Mouse (Mus musculus) heart, embryonic 14.5 days (tissue): ENCODE results near the gene Aqp11. TPM values are rescaled to one million over a fixed set of nuclear protein-coding genes. Genes with fewer than 3 reads are reported as not detected.

ENCODE experiments used
- ATAC-seq: fragments of 200-750 bp; cut with Nextera tagmentation; 2 replicates; pipeline ENCODE4 v1.8.0; 2017; ENCODE audit warnings: low read depth, moderate TSS enrichment; ENCODE audit not compliant: insufficient number of reproducible peaks, insufficient read depth, low FRiP score
- H3K27ac ChIP-seq, 2 experiments: fragments of 200-500 bp in 1 of 2; fragments of 300-500 bp in 1 of 2; sonication (generic) in 1 of 2; replicated peaks in 1 of 2; 2 replicates each; pipeline ENCODE4 v1.5.1; 2012 to 2014; ENCODE audit warnings: low read depth in 2 of 2, low read length in 2 of 2, control low read depth in 1 of 2, mild to moderate bottlenecking in 1 of 2, mixed read lengths in 1 of 2; ENCODE audit not compliant: control insufficient read depth in 1 of 2, insufficient read depth in 1 of 2
- H3K27me3 ChIP-seq: fragments of 300-500 bp; sonication (generic); 2 replicates; pipeline ENCODE4 v1.6.1; 2014; ENCODE audit warnings: mild to moderate bottlenecking, low read length, control low read depth; ENCODE audit not compliant: control insufficient read depth, insufficient read depth
- H3K36me3 ChIP-seq: fragments of 300-500 bp; sonication (generic); 2 replicates; pipeline ENCODE4 v1.6.1; 2014; ENCODE audit warnings: mild to moderate bottlenecking, control low read depth, low read length, mixed read lengths; ENCODE audit not compliant: control insufficient read depth, insufficient read depth
- H3K4me1 ChIP-seq, 2 experiments: fragments of 200-500 bp in 1 of 2; fragments of 300-500 bp in 1 of 2; sonication (generic) in 1 of 2; 2 replicates each; pipeline ENCODE4 v1.6.1; 2012 to 2014; ENCODE audit warnings: low read length in 2 of 2, control low read depth in 1 of 2, mixed read lengths in 1 of 2; ENCODE audit not compliant: control insufficient read depth in 2 of 2, insufficient read depth in 2 of 2
- H3K4me2 ChIP-seq: fragments of 300-500 bp; sonication (generic); 2 replicates; pipeline ENCODE4 v1.6.1; 2014; ENCODE audit warnings: mild to moderate bottlenecking, low read length
- H3K4me3 ChIP-seq, 2 experiments: fragments of 200-500 bp in 1 of 2; fragments of 300-500 bp in 1 of 2; sonication (generic) in 1 of 2; 2 replicates each; pipeline ENCODE4 v1.5.1; 2012 to 2014; ENCODE audit warnings: low read length in 2 of 2, mild to moderate bottlenecking in 2 of 2, control low read depth in 1 of 2, low read depth in 1 of 2, moderate library complexity in 1 of 2; ENCODE audit not compliant: control insufficient read depth in 1 of 2, insufficient read depth in 1 of 2
- H3K9ac ChIP-seq: fragments of 300-500 bp; sonication (generic); 2 replicates; pipeline ENCODE4 v1.6.1; 2014; ENCODE audit warnings: mild to moderate bottlenecking, low read length
- H3K9me3 ChIP-seq: fragments of 300-500 bp; sonication (generic); 2 replicates; pipeline ENCODE4 v1.6.1; 2016; ENCODE audit warnings: low read length, control low read depth; ENCODE audit not compliant: control insufficient read depth
- WGBS: fragments of 180-500 bp; shearing (Covaris S2); extraction: QIAGEN DNeasy Blood & Tissue Kit; methylation state at CpG from one replicate; pipeline ENCODE4 v1.1.7; 2014; 5-methylcytosine and 5-hydroxymethylcytosine counted together
- polyA plus RNA-seq: library from polyadenylated mRNA; unstranded; fragments of >200 nt; fragmentation: Nextera tagmentation; extraction: Ambion mirVana; gene quantifications from 2 replicates; pipeline ENCODE4 v1.2.1, GENCODE M21; 2014

The Aqp11 gene
- polyA plus RNA-seq, 1 experiment from 2014 or later = 2.1 TPM

DNA sequence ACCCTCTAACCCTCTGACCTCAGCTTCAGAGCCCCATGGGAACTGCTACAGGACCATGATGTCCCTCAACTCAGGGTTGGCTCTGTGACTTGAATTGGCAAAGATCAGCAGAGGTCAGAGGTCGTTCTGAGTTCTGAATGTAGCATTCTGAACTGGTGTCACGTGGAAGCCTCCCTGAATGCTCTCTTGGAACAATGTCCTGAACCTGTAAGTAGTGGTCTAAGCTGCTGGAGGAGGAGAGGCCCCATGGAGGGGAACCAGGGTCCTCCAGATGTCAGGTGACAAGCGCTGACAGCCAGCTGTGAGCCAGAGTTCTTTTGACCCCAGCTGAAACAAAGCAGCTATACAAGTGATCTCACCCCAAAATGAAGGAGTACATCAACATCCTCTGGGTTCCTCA, 7.7 kb downstream of the Aqp11 start:
- Histone ChIP-seq H3K4me2 (no peak overlapping the region), H3K4me1 (peaks cover 3 to 4% of the 10 kb centered on the region in 2 experiments; a peak in 1 of 4 replicates), H3K27ac (no peak overlapping the region), H3K27me3 (no peaks in the 10 kb centered on the region), H3K36me3 (peaks cover 6% of the 10 kb centered on the region), H3K4me3 (no peak overlapping the region), H3K9me3 (no peaks in the 10 kb centered on the region), H3K9ac (no peak overlapping the region)
- 63% methylated on average over 3 of the region's 3 CpGs for WGBS
- ATAC-seq = no peak

DNA sequence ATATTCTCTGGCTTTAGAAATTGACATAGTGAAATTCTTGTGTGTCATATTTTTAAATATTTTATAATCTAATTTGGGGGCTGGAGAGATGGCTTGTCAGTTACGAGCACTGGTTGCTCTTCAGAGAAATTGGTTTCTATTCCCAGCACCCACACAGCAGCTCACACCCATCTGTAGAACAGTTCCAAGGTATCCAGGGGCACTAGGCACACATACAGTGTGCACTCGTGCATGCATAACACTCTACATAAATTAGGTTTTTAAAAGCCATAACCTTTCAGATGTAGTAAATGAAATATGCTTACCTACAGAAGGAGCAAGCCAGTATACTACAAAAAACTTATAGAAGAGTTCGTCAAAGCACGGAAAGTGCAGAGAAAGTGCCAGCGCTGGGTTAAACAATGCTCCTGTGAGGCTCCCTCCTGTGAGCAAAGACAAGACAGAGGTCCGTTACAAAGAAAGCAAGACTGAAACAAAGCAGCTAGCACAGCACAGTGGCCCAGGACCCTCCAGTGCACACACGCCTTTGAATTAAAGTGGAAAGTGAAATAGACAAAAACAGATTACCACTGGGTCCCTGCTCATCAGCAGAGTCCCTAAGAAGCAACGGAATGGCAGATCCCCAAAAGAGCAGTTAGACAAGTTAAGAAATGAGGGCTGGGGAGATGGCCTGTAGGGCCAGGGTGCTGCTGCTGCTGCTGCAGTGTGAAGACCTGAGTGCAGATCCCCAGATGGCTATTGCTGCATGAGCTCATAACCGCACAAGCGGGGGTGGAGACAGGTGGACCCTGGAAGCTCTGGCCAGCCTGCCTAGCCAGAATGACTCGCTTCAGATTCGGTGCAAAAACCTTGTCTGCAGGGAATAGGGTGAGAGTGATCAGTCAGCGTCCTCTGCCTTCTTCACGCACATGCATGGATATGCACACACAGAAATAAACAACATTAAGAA, 9.1 kb downstream of the Aqp11 start:
- Histone ChIP-seq H3K27me3 (no peaks in the 10 kb centered on the region), H3K4me3 (no peak overlapping the region), H3K9me3 (no peaks in the 10 kb centered on the region), H3K36me3 (peaks cover 6% of the 10 kb centered on the region), H3K27ac (no peak overlapping the region), H3K4me2 (no peak overlapping the region), H3K9ac (no peak overlapping the region), H3K4me1 (peaks cover 3 to 4% of the 10 kb centered on the region in 2 experiments; a peak in 1 of 4 replicates)
- no peak for ATAC-seq
- WGBS = 77% methylated on average over 14 of the region's 14 CpGs

DNA sequence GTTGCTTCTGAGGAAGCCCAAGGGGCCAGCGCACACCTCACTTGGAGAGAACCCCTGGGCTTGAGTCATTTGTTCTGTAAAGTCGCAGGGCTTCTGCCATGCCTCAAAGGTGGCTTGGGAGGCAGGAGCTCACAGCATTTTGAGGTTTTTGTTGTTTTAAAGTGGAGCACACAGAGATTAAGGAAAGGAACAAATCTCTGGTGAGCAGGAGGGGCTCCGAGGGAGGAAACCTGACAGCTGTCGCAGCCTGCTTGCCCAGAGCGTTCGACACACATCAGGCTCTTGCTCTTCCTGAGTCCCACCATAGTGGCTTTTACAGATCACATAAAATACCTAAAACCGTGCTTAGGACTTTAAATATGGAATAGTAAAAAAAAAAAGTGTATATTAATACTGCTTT, 11.3 kb downstream of the Aqp11 start:
- no peak overlapping the region for H3K9ac ChIP-seq
- peaks cover 3 to 4% of the 10 kb centered on the region in 2 experiments; a peak in 1 of 4 replicates for H3K4me1 ChIP-seq
- H3K27ac ChIP-seq = no peak overlapping the region
- H3K4me2 ChIP-seq = no peak overlapping the region
- H3K4me3 ChIP-seq = no peak overlapping the region
- H3K27me3 ChIP-seq = no peaks in the 10 kb centered on the region
- no peak for ATAC-seq
- 70% methylated on average over 7 of the region's 7 CpGs for WGBS
- H3K9me3 ChIP-seq = no peaks in the 10 kb centered on the region
- peaks cover 18% of the 10 kb centered on the region for H3K36me3 ChIP-seq

DNA sequence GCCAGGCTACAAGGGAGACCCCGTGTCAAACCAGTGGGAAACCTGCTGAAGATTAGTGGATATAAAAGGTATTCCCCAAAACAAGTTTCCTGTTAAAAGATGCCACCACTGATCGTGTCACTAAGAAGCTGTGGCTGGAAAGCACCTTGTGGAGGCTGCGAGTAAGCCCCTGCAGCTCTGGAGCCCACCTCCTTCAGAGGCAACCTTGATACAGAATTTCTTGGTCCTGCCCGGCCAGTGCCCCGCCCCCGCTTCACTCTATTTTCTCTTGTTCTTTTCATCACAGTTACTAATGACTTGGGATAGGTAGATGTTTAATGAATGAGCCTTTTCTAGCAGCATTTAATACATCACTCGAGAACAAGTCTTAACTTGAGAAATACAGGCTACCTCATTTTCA, 12.0 kb downstream of the Aqp11 start:
- Histone ChIP-seq H3K4me3 (no peak overlapping the region), H3K27ac (no peak overlapping the region), H3K9me3 (no peaks in the 10 kb centered on the region), H3K4me1 (peaks cover 3 to 4% of the 10 kb centered on the region in 2 experiments; a peak in 1 of 4 replicates), H3K9ac (no peak overlapping the region), H3K27me3 (no peaks in the 10 kb centered on the region), H3K4me2 (no peak overlapping the region), H3K36me3 (peaks cover 21% of the 10 kb centered on the region)
- ATAC-seq = no peak
- 82% methylated on average over 7 of the region's 7 CpGs for WGBS

DNA sequence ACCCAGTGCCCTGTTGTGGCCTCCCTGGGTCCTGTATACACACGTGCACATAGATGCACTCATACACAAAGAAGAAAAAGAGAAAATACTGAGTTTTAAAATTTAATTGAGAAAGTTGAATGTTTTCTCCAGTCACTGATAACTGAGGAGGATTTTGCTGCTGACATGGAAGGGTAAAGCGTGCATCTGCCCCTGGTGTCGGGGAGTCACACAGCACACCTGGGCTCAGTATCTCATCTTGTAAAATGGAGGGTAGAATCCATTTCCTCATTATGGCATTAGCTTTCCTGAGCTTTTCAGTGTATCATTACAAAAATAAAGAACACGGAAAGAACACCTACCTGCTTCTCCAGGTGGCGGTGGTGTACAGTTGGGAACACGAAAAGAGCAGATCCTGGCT, 12.7 kb downstream of the Aqp11 start:
- Histone ChIP-seq H3K9ac (no peak overlapping the region), H3K36me3 (peaks cover 28% of the 10 kb centered on the region), H3K4me3 (no peak overlapping the region), H3K27ac (no peak overlapping the region), H3K4me1 (peaks cover 2% of the 10 kb centered on the region in 2 experiments; a peak in 1 of 4 replicates), H3K4me2 (no peak overlapping the region), H3K27me3 (no peaks in the 10 kb centered on the region), H3K9me3 (no peaks in the 10 kb centered on the region)
- WGBS = 91% methylated on average over 6 of the region's 6 CpGs
- no peak for ATAC-seq

DNA sequence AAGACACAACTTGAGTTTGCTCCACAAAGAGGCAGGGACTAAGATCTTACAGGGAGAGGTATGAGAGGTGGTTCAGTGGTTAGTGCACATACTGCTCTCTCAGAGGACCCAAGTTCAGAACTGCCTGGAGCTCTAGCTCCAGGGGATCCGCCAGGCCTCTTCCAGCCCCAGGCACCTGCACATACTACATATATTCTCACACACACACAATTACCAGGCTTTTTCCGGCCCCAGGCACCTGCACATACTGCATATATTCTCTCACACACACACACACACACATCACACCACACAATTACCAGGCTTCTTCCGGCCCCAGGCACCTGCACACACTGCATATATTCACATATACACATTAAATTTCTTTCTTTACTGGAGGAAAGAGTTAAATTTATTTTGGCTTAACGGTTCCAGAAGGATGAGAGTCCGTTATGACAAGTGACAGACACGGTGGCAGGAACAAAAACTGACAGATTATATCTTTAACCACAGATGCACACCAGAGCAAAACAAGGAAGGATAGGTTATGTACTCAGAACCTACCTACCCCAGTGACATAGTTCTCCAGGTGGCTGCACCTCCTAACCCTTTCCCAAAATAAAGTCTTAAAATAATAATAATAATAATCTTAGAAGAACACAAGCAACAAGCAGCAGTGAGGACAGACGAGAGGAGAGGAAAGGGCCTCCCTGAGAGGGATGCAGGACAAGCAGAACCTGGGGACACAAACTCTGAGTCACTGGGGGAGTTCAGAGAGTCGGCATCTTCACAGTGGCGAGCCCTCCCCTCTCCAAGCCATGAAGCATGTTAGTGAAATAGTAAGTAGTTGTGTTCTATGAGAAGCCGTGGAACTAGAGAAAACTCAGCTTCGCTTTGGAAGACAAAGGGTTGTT, 14.2 kb downstream of the Aqp11 start:
- H3K27me3 ChIP-seq = no peaks in the 10 kb centered on the region
- 83% methylated on average over 11 of the region's 11 CpGs for WGBS
- H3K9ac ChIP-seq = no peak overlapping the region
- no peaks in the 10 kb centered on the region for H3K4me1 ChIP-seq
- ATAC-seq = no peak
- no peak overlapping the region for H3K27ac ChIP-seq
- peaks cover 43% of the 10 kb centered on the region for H3K36me3 ChIP-seq
- H3K9me3 ChIP-seq = no peaks in the 10 kb centered on the region
- no peak overlapping the region for H3K4me3 ChIP-seq
- no peak overlapping the region for H3K4me2 ChIP-seq

DNA sequence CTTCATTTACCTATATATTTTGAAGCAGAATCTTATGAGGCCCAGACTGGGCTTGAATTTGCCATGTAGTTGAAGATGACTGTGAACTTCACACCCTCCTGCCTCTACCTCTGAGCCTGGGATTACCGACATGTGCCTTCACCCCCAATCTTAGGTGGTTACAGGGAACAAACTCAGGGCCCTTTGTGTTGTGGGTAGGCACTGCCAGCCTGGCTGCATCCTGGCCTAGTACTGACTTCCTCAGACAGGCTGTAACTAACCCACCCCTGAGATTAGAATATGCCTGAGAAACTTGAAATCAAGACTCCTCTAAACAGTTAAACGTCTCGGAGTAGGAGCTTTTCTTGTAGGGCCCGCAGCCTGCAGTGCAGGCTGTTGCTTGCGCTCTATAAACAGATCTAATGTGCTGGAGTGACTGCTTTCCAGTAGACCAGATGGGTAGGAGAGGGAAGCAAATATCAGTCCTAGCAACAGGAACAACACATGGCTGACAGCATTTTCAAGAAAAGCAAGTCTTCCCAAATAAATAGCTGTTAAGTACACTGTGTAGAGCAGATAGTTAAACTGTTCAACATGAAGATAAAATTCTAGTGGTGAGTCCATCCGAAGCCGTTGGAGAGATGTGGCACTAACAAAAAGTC, 15.7 kb downstream of the Aqp11 start:
- Histone ChIP-seq H3K4me2 (no peak overlapping the region), H3K27ac (no peak overlapping the region), H3K27me3 (no peaks in the 10 kb centered on the region), H3K9me3 (no peaks in the 10 kb centered on the region), H3K9ac (no peak overlapping the region), H3K4me1 (no peaks in the 10 kb centered on the region), H3K4me3 (no peak overlapping the region), H3K36me3 (peaks cover 58% of the 10 kb centered on the region)
- WGBS = 88% methylated on average over 7 of the region's 7 CpGs
- no peak for ATAC-seq
